Mouse (Mus musculus): ENCODE results near the gene Gm9887.
"Not testable (repeated sequence)": the region's sequence is repeated elsewhere in the genome, so short reads cannot be mapped to it uniquely, and the experiment has no call there.

GRCm38 (mm10) chr12:69377636-69378035 lies 5.4 kb upstream of the Gm9887 start:
- TF ChIP-seq CTCF (IDR thresholded peaks at IDR 0.05; ENCODE audit: borderline replicate concordance, insufficient read depth, low read depth, low read length); POLR2A (IDR thresholded peaks at IDR 0.05; ENCODE audit: borderline replicate concordance, insufficient read depth, low read length): not testable (repeated sequence)

All from cerebellum, adult 2 months (tissue).